In genomic region chr19:24241799-24242546, GRCm38 (mm10) we compare ENCODE assay signal across 13 mouse cellular contexts. TPM values are rescaled to one million over a fixed set of nuclear protein-coding genes. Genes with fewer than 3 reads are reported as not detected.
A peak's percentile ranks its signal among the peaks of the same experiment; 100 is the strongest.
DNase-seq lines count a peak whose midpoint lies in the region; ATAC-seq lines count a peak whose summit lies in the region.
"Had no signal": no experiment of that assay in that cellular context is flagged by ENCODE, and none has a peak within 500 bp of the region (broad histone marks: within the 10 kb centered on the region; RNA-seq: fewer than 3 reads in every experiment).

No protein-coding gene starts in this region.

- no peak overlapping the region for H3K27ac ChIP-seq in midbrain, embryonic 10.5 days (replicated peaks)
- H3K27ac ChIP-seq: limb, embryonic 12.5 days had no signal

- 45% methylated on average over 14 of the region's 14 CpGs for WGBS in midbrain, embryonic 10.5 days

- no peaks in the 10 kb centered on the region for H3K27me3 ChIP-seq in midbrain, embryonic 10.5 days (ENCODE audit: low read depth, poor library complexity, severe bottlenecking)
- H3K27me3 ChIP-seq: limb, embryonic 12.5 days had no signal

- no peak for ATAC-seq in granulocyte monocyte progenitor cell, adult 5-6 weeks (replicated peaks; ENCODE audit: poor library complexity, severe bottlenecking)
- ATAC-seq: activated CD4-positive, CD25-positive, alpha-beta regulatory T cell, adult 4 months had no signal

- DNase-seq in adrenal gland, postnatal 36 days: peak; percentile 11 to 17
- no peak for DNase-seq in adrenal gland, postnatal 25 days
- peak; percentile 48 for DNase-seq in kidney, postnatal 10 days
- DNase-seq in kidney, adult 18-20 months: no peak
- peak; percentile 76 for DNase-seq in embryo, embryonic 10.5 days (ENCODE audit: low spot score)
- peak; percentile 46 for DNase-seq in retina, embryonic 14.5 days (ENCODE audit: low spot score)
- DNase-seq in midbrain, embryonic 10.5 days (ENCODE audit: low spot score): no peak
- DNase-seq: cerebellum, adult 11-12 months; gastrocnemius, postnatal 25 days; lung, postnatal 14 days had no signal

- peaks cover 10% of the 10 kb centered on the region for H3K4me1 ChIP-seq in midbrain, embryonic 10.5 days

- no peaks in the 10 kb centered on the region for H3K36me3 ChIP-seq in midbrain, embryonic 10.5 days
- H3K36me3 ChIP-seq: limb, embryonic 12.5 days had no signal

- no peaks in the 10 kb centered on the region for H3K9me3 ChIP-seq in midbrain, embryonic 10.5 days (replicated peaks)
- H3K9me3 ChIP-seq: limb, embryonic 12.5 days had no signal

- H3K4me3 ChIP-seq in midbrain, embryonic 10.5 days: no peak overlapping the region
- H3K4me3 ChIP-seq: limb, embryonic 12.5 days had no signal

RNA-seq across cellular contexts. Expression of gene Tjp2, which starts 17.1 kb away (rescaled TPM):
- total RNA-seq in adrenal gland, postnatal 36 days (2021): 10 to 100 TPM in 1 of 2 experiments, 1 to 10 TPM in 1; 7.7 to 12.2 TPM
- total RNA-seq in adrenal gland, postnatal 25 days (2021): 7.2 and 8.9 TPM in 2 replicates
- 2.8 and 5.7 TPM in 2 replicates for total RNA-seq in granulocyte monocyte progenitor cell, adult 5-6 weeks (2014; fragmentation: Nextera tagmentation)
- total RNA-seq in granulocyte monocyte progenitor cell, adult 5-6 weeks (2017): 3.0 and 4.7 TPM in 2 replicates
- 27.2 and 30.8 TPM in 2 replicates for polyA plus RNA-seq in midbrain, embryonic 10.5 days (2016; fragmentation: Nextera tagmentation; extraction: Ambion mirVana)

RNA-seq across cellular contexts. Expression of gene Fxn, which starts 38.4 kb away (rescaled TPM):
- 10 to 100 TPM; 11.3 to 18.4 TPM for total RNA-seq in adrenal gland, postnatal 36 days (2021)
- total RNA-seq in adrenal gland, postnatal 25 days (2021): 17.8 and 18.5 TPM in 2 replicates
- 44.6 and 48.1 TPM in 2 replicates for total RNA-seq in granulocyte monocyte progenitor cell, adult 5-6 weeks (2014; fragmentation: Nextera tagmentation)
- 11.1 and 14.0 TPM in 2 replicates for total RNA-seq in granulocyte monocyte progenitor cell, adult 5-6 weeks (2017)
- 54.3 and 55.9 TPM in 2 replicates for polyA plus RNA-seq in midbrain, embryonic 10.5 days (2016; fragmentation: Nextera tagmentation; extraction: Ambion mirVana)

Comparison
In these comparisons a context has a peak if more than half of its experiments do, and no peak if none do; other contexts are left out.
1. DNase-seq: peak in adrenal gland, postnatal 36 days (2 of 2), kidney, postnatal 10 days (single experiment), embryo, embryonic 10.5 days (single experiment) and retina, embryonic 14.5 days (single experiment); none in adrenal gland, postnatal 25 days (single experiment), kidney, adult 18-20 months (single experiment) and midbrain, embryonic 10.5 days (single experiment).